Mouse (Mus musculus): ENCODE results near the gene Sds. TPM values are rescaled to one million over a fixed set of nuclear protein-coding genes. Genes with fewer than 3 reads are reported as not detected.

The Sds gene
- not detected in 2 replicates for polyA plus RNA-seq (2012; rRNA removed)

GRCm38 (mm10) chr5:120476296-120476695 lies at the start of gene Sds:
Sds (plus strand) TSS chr5:120476526.
- no peak for DNase-seq (ENCODE audit: low spot score)

- no peak for DNase-seq (ENCODE audit: low spot score)
Measured at GRCm38 (mm10) chr5:120426572-120426971, 49.8 kb upstream of the Sds start.

DNA sequence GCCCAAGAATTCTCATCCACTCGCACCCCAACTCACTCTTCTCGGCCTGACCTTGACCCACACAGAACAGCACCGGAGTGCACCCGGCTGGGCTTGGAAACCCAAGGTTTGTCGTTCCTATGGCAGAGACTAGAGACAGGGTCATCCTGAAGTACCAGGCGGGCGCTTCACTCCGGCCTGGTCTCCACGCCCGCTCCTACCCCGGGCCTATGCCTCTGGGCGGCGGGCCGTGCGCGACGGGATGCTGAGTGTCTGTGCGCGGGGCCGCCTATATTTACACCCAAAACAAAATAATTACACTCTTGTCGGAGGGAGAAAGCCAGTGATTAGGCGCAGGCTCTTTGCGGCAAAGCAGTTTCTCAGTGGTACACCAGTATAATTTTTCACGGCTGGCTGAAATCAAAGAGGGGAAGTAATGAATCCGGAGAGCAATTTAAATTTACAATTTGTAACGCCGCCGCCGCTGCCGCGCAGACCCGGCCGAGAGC lies 48.8 kb upstream of the Sds start:
- no peak for DNase-seq (ENCODE audit: low spot score)

GRCm38 (mm10) chr5:120428189-120428838 lies 48.0 kb upstream of the Sds start:
- no peak for DNase-seq (ENCODE audit: low spot score)

- no peak for DNase-seq (ENCODE audit: low spot score)
Measured at GRCm38 (mm10) chr5:120428990-120429389, 47.3 kb upstream of the Sds start.

DNA sequence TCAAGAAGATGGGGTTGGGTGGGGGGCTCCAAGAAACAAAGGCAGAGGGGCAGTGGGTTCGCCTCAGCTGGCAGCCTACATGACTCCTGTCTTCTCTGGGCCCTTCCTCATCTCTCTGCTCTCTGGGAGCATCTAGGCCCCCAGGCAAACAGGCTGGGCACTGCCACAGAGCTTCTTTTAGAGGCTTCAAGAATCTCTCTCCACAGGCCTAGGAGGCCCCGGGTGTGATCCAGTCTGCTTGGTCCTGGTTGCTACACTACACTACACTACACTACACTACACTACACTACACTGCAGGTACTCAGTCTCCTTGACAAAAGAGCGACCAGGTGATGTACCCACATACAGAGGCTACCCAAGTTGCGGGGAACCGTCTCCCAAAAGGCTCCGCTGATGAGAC lies 46.6 kb upstream of the Sds start:
- DNase-seq (ENCODE audit: low spot score): no peak

DNA sequence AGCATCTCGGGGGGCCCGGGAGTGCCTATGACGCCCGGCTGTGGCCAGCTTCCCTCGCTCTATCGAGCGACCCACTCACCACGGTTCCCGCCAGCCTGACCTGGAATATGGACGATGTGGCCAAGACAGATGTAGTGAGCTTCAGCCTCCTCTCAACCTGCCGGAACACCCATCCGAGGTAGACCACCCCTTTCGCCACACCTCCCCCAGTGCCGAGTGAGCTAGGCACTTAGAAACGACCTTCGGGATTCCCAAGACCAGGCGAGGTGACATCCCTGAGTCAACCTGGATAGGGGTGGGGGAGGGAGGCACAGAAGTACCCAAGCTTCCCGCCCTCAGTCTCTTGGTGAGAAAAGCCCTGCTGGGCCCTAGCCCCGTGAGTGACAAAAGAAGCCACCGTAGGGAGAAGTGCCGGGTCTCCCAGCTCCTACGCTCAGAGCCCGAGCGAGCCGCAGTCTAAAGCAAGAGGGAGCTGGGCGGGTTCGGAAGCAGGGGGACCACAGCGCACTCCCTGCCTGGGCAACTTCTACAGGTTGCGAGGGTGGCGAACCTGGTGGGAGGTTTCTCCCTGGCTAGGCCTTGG lies 45.2 kb upstream of the Sds start:
- no peak for DNase-seq (ENCODE audit: low spot score)

GRCm38 (mm10) chr5:120431649-120432485 lies 44.5 kb upstream of the Sds start, which contains the start of gene Lhx5:
Lhx5 (plus strand) TSS chr5:120431699.
- DNase-seq (ENCODE audit: low spot score): no peak

DNA sequence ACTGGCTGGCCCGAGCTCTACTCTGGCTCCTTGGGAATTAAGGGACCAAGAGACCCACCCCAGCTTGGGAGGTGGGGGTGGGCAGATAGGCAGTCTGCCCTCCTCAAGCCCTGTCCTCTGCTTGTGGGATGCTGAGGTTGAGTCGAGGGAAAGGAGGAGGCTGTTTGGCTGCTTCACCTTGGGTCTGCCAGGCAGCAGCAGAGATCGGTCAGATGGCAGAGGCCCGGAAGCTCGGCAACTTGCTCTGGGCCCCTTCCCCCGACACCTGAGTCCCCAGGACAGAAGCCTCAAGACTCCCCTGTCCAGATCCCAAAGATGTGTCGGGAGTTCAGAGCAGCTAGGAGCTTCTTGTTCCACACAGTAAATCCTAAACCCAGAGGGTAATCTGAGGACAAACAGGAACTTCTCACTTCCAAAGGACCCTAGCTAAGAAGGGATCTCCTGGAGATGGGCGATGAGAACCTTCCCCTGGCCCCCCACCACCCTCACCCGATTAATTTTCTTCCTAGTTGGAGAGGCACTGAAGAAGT lies 43.8 kb upstream of the Sds start:
- DNase-seq (ENCODE audit: low spot score): no peak

DNA sequence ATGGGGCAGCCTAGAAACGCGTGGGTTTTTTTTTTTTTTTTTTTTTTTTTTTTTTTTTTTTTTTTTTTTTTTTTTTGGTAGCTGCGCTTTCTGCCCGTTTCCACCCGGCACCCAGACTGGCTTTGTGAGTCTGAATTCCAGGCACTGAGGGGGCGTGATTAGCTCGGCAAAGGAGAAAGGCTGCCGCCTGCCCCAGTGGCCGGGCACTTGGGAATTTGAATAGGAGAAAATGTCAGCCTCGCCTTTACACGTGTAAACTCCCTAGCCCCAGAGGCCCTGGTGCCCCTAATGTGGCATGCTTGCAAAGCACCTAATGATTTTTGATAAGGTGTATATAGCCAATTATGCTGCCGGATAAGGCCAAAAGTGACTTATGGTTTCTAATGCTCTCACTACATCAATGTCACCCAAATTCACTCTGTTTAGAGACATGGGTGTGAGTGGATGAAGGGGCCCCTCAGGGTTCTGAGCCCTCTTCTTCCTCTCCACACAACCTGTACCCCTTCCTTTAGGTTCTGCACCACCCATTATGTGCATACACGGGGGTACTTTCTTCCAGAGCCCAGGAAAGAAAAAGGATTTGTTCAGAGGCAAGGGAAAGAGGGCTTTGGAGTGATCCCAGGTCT lies 43.1 kb upstream of the Sds start:
- DNase-seq (ENCODE audit: low spot score): no peak

- DNase-seq (ENCODE audit: low spot score): no peak
Measured at GRCm38 (mm10) chr5:120434231-120434735, 42.0 kb upstream of the Sds start.

GRCm38 (mm10) chr5:120435006-120435681 lies 41.2 kb upstream of the Sds start:
- DNase-seq (ENCODE audit: low spot score): no peak

DNA sequence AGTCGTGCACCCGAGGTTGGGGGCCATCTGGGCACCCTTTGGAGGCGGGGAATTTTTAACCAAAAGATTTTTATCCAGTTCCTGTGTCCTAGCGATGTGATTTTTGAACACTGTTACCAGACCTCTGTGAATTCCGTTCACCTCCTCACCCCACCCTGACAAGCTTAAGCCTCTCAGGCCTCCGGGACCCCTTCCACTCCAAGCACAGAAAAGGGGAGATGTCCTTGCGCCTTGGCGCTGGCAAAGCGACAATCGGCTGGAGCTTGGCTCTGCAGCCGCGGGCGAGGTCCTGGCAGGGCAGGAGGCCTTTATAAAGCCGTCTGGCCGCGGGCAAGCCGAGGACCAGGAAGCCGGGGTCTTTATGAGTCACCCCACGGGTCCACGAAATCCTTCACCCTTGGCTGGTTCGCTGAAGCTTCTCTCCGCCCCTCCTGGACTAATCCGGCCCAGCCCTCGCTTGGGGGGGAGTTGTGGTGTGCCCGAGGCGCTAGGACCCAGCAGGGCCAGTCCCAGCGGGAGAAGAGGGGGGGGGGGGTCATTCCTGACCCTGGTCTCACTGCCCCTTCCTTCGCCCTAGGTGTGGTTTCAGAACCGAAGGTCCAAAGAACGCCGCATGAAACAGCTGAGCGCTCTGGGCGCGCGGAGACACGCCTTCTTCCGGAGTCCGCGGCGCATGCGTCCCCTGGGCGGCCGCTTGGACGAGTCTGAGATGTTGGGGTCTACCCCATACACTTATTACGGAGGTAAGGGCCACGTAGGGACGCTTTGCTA lies 40.4 kb upstream of the Sds start:
- DNase-seq (ENCODE audit: low spot score): no peak

DNA sequence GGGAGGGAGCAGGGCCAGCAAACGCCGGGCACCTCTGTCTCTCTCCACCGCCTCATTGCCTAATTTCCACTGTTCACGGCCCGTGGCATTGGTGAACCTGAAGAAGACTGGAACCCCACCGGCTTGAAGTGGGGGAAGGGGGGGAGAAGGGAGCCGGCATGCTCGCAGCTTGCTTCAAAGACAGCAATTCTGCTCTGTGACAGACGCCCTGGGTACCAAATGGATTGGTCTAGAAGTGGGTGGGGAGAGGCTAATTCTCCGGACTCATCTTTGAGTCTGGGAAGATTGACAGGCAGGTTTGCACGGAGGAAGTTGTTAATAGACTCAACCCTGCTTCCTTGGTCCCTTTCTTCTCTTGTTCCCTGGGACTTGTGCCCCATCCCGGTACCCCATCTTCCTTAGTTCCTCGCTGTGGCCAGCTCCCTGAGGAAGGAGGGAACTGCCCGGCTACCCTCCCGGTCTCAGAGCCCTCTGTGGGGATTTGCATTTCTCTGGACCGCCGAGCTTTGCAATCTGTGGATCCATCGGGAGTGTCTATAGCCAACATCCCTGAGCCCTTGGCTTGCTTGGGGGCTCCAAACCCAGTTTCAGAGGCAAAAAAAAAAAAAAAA lies 39.3 kb upstream of the Sds start:
- DNase-seq (ENCODE audit: low spot score): no peak

DNA sequence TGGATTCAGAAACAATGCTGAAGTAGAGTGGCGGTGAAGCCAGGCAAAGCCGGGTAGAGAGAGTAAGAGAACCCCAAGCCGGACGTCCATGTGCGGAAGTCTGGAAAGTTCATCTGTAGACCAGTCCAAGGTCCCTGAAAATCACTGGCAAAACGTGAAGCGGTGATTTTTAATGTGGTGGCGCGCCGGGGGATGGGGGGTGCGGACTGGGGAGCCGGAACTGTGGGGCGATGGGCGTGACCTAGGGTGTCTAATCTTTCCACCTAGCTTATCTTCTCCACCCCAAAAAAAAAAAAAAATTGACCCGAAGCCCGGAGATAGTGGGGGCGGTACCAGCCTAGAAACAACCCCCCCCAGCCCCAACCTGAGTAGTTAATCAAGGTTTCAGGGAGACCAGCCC lies 38.8 kb upstream of the Sds start:
- no peak for DNase-seq (ENCODE audit: low spot score)

DNA sequence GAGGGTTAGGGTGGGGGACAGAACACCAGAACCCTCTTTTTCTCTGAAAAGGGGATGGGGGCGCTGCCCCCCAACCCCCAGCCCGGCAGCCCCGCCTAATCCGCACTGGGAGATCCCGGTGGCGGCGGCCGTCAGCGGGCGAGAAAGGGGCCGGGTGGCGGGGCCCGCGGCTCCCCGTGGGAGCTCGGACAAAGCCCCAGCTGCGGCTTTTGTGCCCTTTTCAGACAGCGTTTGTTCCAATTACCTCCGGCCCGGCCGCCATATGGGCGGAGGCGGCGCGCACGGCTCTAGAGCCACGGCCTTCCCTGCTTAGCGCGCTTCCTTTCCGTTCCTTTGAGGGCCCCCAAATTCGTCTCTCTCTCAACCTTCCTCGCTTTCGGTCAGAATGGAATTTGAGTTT lies 38.3 kb upstream of the Sds start:
- DNase-seq (ENCODE audit: low spot score): no peak

GRCm38 (mm10) chr5:120438469-120438868 lies 37.9 kb upstream of the Sds start:
- no peak for DNase-seq (ENCODE audit: low spot score)

GRCm38 (mm10) chr5:120438991-120439710 lies 37.2 kb upstream of the Sds start:
- DNase-seq (ENCODE audit: low spot score): no peak

Data from urinary bladder, adult 2 months (tissue).